Mouse (Mus musculus) ES-Bruce4 (cell line): ENCODE measurements at regions not wholly inside any gene's neighbourhood (a gene's known extent, or its start where the extent isn't known, plus 50 kb on each side); places are given as distances from the start of the nearest gene placed in this dataset.

Experiments
- H3K27ac ChIP-seq: 2 replicates; pipeline ENCODE4 v1.5.1; 2012; ENCODE audit warnings: low read length, inconsistent platforms; ENCODE audit not compliant: insufficient read depth
- H3K27me3 ChIP-seq: 2 replicates; pipeline ENCODE4 v1.6.1; 2012; ENCODE audit warnings: mild to moderate bottlenecking, low read length, inconsistent platforms; ENCODE audit not compliant: control insufficient read depth, poor library complexity, insufficient read depth, severe bottlenecking
- H3K36me3 ChIP-seq: 2 replicates; pipeline ENCODE4 v1.6.1; 2012; ENCODE audit warnings: inconsistent platforms, mild to moderate bottlenecking, low read length, moderate library complexity; ENCODE audit not compliant: control insufficient read depth, poor library complexity, insufficient read depth, severe bottlenecking
- H3K4me1 ChIP-seq: one replicate; pipeline ENCODE4 v1.8.1; 2011; ENCODE audit warnings: low read length; ENCODE audit not compliant: control insufficient read depth, insufficient read depth
- H3K4me3 ChIP-seq: 2 replicates; pipeline ENCODE4 v1.5.1; 2011; ENCODE audit warnings: low read depth, mild to moderate bottlenecking, low read length
- H3K9ac ChIP-seq: 2 replicates; pipeline ENCODE4 v1.6.1; 2012; ENCODE audit warnings: low read depth, mild to moderate bottlenecking, inconsistent platforms; ENCODE audit not compliant: poor library complexity, severe bottlenecking
- H3K9me3 ChIP-seq: replicated peaks from 2 replicates; pipeline ENCODE4 v1.6.1; 2012; ENCODE audit warnings: mild to moderate bottlenecking, low read length, inconsistent platforms; ENCODE audit not compliant: control insufficient read depth, poor library complexity, insufficient read depth, severe bottlenecking
- CTCF ChIP-seq: IDR thresholded peaks from one replicate; pipeline ENCODE4 v1.8.1; 2011; ENCODE audit warnings: low read depth, low read length
- EP300 ChIP-seq: IDR thresholded peaks from 2 replicates; pipeline ENCODE4 v1.6.1; 2011; ENCODE audit warnings: low read depth, low read length; ENCODE audit not compliant: insufficient read depth
- POLR2A ChIP-seq: IDR thresholded peaks from one replicate; pipeline ENCODE4 v1.8.1; 2011; ENCODE audit warnings: low read length; ENCODE audit not compliant: insufficient read depth

GRCm38 (mm10) chr7:125340326-125340905 is 104.1 kb upstream of the Kdm8 start:
- Histone ChIP-seq H3K4me3 (no peak overlapping the region), H3K9me3 (no peaks in the 10 kb centered on the region), H3K27ac (no peak overlapping the region), H3K4me1 (no peaks in the 10 kb centered on the region), H3K36me3 (no peaks in the 10 kb centered on the region), H3K9ac (no peak overlapping the region), H3K27me3 (no peaks in the 10 kb centered on the region)
- no peak for TF ChIP-seq POLR2A

GRCm38 (mm10) chr7:125349606-125350005 is 94.9 kb upstream of the Kdm8 start:
- no peaks in the 10 kb centered on the region for H3K9me3 ChIP-seq

GRCm38 (mm10) chr7:125354211-125354610 is 90.3 kb upstream of the Kdm8 start:
- H3K4me3 ChIP-seq = no peak overlapping the region
- no peak for TF ChIP-seq CTCF
- no peak for TF ChIP-seq EP300
- TF ChIP-seq POLR2A = no peak
- no peaks in the 10 kb centered on the region for H3K27me3 ChIP-seq
- H3K4me1 ChIP-seq = no peaks in the 10 kb centered on the region
- no peaks in the 10 kb centered on the region for H3K9me3 ChIP-seq
- no peak overlapping the region for H3K27ac ChIP-seq
- no peak overlapping the region for H3K9ac ChIP-seq
- no peaks in the 10 kb centered on the region for H3K36me3 ChIP-seq

More at GRCm38 (mm10) chr7:125349606-125350005, 94.9 kb upstream of the Kdm8 start:
- Histone ChIP-seq H3K9ac (no peak overlapping the region), H3K27ac (no peak overlapping the region), H3K4me3 (no peak overlapping the region), H3K4me1 (no peaks in the 10 kb centered on the region), H3K36me3 (no peaks in the 10 kb centered on the region), H3K27me3 (no peaks in the 10 kb centered on the region)
- no peak for TF ChIP-seq POLR2A
- TF ChIP-seq CTCF = no peak
- TF ChIP-seq EP300 = no peak

- Histone ChIP-seq H3K9me3 (no peaks in the 10 kb centered on the region), H3K36me3 (no peaks in the 10 kb centered on the region), H3K27me3 (no peaks in the 10 kb centered on the region), H3K27ac (no peak overlapping the region), H3K4me1 (no peaks in the 10 kb centered on the region), H3K9ac (no peak overlapping the region), H3K4me3 (no peak overlapping the region)
- TF ChIP-seq CTCF = no peak
- no peak for TF ChIP-seq EP300
- no peak for TF ChIP-seq POLR2A
These were observed 89.5 kb upstream of the Kdm8 start for GRCm38 (mm10) chr7:125354956-125355355.

- Histone ChIP-seq H3K4me1 (no peaks in the 10 kb centered on the region), H3K36me3 (no peaks in the 10 kb centered on the region), H3K4me3 (no peak overlapping the region), H3K9ac (no peak overlapping the region), H3K27ac (no peak overlapping the region), H3K9me3 (no peaks in the 10 kb centered on the region), H3K27me3 (no peaks in the 10 kb centered on the region)
- no peak for TF ChIP-seq EP300
- TF ChIP-seq POLR2A = no peak
- no peak for TF ChIP-seq CTCF
These were observed 86.5 kb upstream of the Kdm8 start for GRCm38 (mm10) chr7:125358016-125358415.

GRCm38 (mm10) chr7:125383021-125383420 is 61.5 kb upstream of the Kdm8 start:
- no peak overlapping the region for H3K27ac ChIP-seq
- H3K9ac ChIP-seq = no peak overlapping the region
- H3K27me3 ChIP-seq = no peaks in the 10 kb centered on the region
- H3K4me3 ChIP-seq = no peak overlapping the region
- H3K9me3 ChIP-seq = no peaks in the 10 kb centered on the region
- TF ChIP-seq EP300 (no peak), CTCF (no peak), POLR2A (no peak)
- no peaks in the 10 kb centered on the region for H3K36me3 ChIP-seq
- no peaks in the 10 kb centered on the region for H3K4me1 ChIP-seq
